Mouse (Mus musculus): ENCODE measurements around the gene Napb. TPM values are rescaled to one million over a fixed set of nuclear protein-coding genes. Genes with fewer than 3 reads are reported as not detected.

Napb gene
- total RNA-seq, 2 experiments from 2014 or later, result 0.29 to 0.36 TPM

GRCm38 (mm10) chr2:148689444-148690140 is 42.7 kb downstream of the Napb start:
- no peak for ATAC-seq (ENCODE audit: poor library complexity, severe bottlenecking)

- ATAC-seq (ENCODE audit: poor library complexity, severe bottlenecking), result no peak
These were observed 44.3 kb downstream of the Napb start for GRCm38 (mm10) chr2:148687971-148688370.

- no peak for ATAC-seq (ENCODE audit: poor library complexity, severe bottlenecking)
These were observed 45.4 kb downstream of the Napb start for GRCm38 (mm10) chr2:148686862-148687261.

- peak; percentile 45 for ATAC-seq (ENCODE audit: poor library complexity, severe bottlenecking)
These were observed 46.6 kb downstream of the Napb start for GRCm38 (mm10) chr2:148685709-148686108.

- no peak for ATAC-seq (ENCODE audit: poor library complexity, severe bottlenecking)
These were observed 47.3 kb downstream of the Napb start for GRCm38 (mm10) chr2:148684972-148685371.

- ATAC-seq (ENCODE audit: poor library complexity, severe bottlenecking), result no peak
These were observed 49.2 kb downstream of the Napb start for GRCm38 (mm10) chr2:148683031-148683430.

GRCm38 (mm10) chr2:148681461-148681891 is 50.8 kb downstream of the Napb start:
- ATAC-seq (ENCODE audit: poor library complexity, severe bottlenecking), result peak; percentile 43

- ATAC-seq (ENCODE audit: poor library complexity, severe bottlenecking), result peak; percentile 83
These were observed 51.4 kb downstream of the Napb start, which contains the start of gene Gzf1 for GRCm38 (mm10) chr2:148680775-148681291. Gene Gzf1, plus strand, starts transcription at chr2:148681023.

GRCm38 (mm10) chr2:148679346-148679745 is 52.9 kb downstream of the Napb start:
- no peak for ATAC-seq (ENCODE audit: poor library complexity, severe bottlenecking)

- ATAC-seq (ENCODE audit: poor library complexity, severe bottlenecking), result no peak
These were observed 54.5 kb downstream of the Napb start for GRCm38 (mm10) chr2:148677801-148678200.

- peak; percentile 95 for ATAC-seq (ENCODE audit: poor library complexity, severe bottlenecking)
These were observed 59.8 kb downstream of the Napb start, which contains the start of gene Nxt1 for GRCm38 (mm10) chr2:148672199-148673096. Gene Nxt1, plus strand, starts transcription at chr2:148672601.

- no peak for ATAC-seq (ENCODE audit: poor library complexity, severe bottlenecking)
These were observed 68.8 kb downstream of the Napb start for GRCm38 (mm10) chr2:148663458-148663857.

- ATAC-seq (ENCODE audit: poor library complexity, severe bottlenecking), result peak; percentile 100
These were observed 77.3 kb downstream of the Napb start for GRCm38 (mm10) chr2:148654961-148655360.

- ATAC-seq (ENCODE audit: poor library complexity, severe bottlenecking), result no peak
These were observed 81.5 kb downstream of the Napb start for GRCm38 (mm10) chr2:148650587-148651357.

GRCm38 (mm10) chr2:148644421-148645000 is 87.8 kb downstream of the Napb start:
- no peak for ATAC-seq (ENCODE audit: poor library complexity, severe bottlenecking)

Other genes with a start within 250 kb of the Napb start
- 66.4 and 80.3 TPM in 2 replicates for gene Nxt1, start 59.9 kb downstream of the Napb start, total RNA-seq (2015)
- gene Nxt1, start 59.9 kb downstream of the Napb start, total RNA-seq (2017), result 26.9 and 39.4 TPM in 2 replicates
- gene Gzf1, start 51.4 kb downstream of the Napb start, total RNA-seq (2015), result 10.7 and 14.5 TPM in 2 replicates
- 14.4 and 15.0 TPM in 2 replicates for gene Gzf1, start 51.4 kb downstream of the Napb start, total RNA-seq (2017)
- not detected in 2 replicates for gene Cstl1, start 17.9 kb upstream of the Napb start, total RNA-seq (2015)
- gene Cstl1, start 17.9 kb upstream of the Napb start, total RNA-seq (2017), result not detected in 2 replicates
- gene Cst11, start 39.0 kb upstream of the Napb start, total RNA-seq (2015), result not detected in 2 replicates
- not detected in 2 replicates for gene Cst11, start 39.0 kb upstream of the Napb start, total RNA-seq (2017)
- not detected in 2 replicates for gene 8030411F24Rik, start 49.5 kb upstream of the Napb start, total RNA-seq (2015)
- gene 8030411F24Rik, start 49.5 kb upstream of the Napb start, total RNA-seq (2017), result not detected in 2 replicates
- not detected in 2 replicates for gene Cst12, start 56.9 kb upstream of the Napb start, total RNA-seq (2015)
- not detected in 2 replicates for gene Cst12, start 56.9 kb upstream of the Napb start, total RNA-seq (2017)
- gene Cst8, start 66.3 kb upstream of the Napb start, total RNA-seq (2015), result not detected in 2 replicates
- gene Cst8, start 66.3 kb upstream of the Napb start, total RNA-seq (2017), result not detected in 2 replicates
- not detected in 2 replicates for gene Cst13, start 87.6 kb upstream of the Napb start, total RNA-seq (2015)
- gene Cst13, start 87.6 kb upstream of the Napb start, total RNA-seq (2017), result not detected in 2 replicates
- gene Cst9, start 102.7 kb upstream of the Napb start, total RNA-seq (2015), result not detected in 2 replicates
- gene Cst9, start 102.7 kb upstream of the Napb start, total RNA-seq (2017), result not detected in 2 replicates
- not detected in 2 replicates for gene 9230104L09Rik, start 132.6 kb upstream of the Napb start, total RNA-seq (2015)
- gene 9230104L09Rik, start 132.6 kb upstream of the Napb start, total RNA-seq (2017), result not detected in 2 replicates
- gene Cst3, start 143.2 kb upstream of the Napb start, total RNA-seq (2015), result 1,273 and 1,418 TPM in 2 replicates
- gene Cst3, start 143.2 kb upstream of the Napb start, total RNA-seq (2017), result 1,036 and 1,154 TPM in 2 replicates